Mouse (Mus musculus) ES-E14 (cell line): Measurements from ENCODE around the gene Tmem221.

Source experiments
- CHD2 ChIP-seq: IDR thresholded peaks from 2 replicates; pipeline ENCODE4 v1.6.1; 2014; ENCODE audit warnings: mild to moderate bottlenecking, low read depth, low read length, inconsistent platforms
- HCFC1 ChIP-seq: IDR thresholded peaks from 2 replicates; pipeline ENCODE4 v1.6.1; 2012; ENCODE audit warnings: low read length, inconsistent platforms, borderline replicate concordance; ENCODE audit not compliant: insufficient read depth
- ZC3H11A ChIP-seq: IDR thresholded peaks from 2 replicates; pipeline ENCODE4 v1.6.1; 2012; ENCODE audit warnings: low read depth, mild to moderate bottlenecking, inconsistent platforms, low read length, borderline replicate concordance
- ZNF384 ChIP-seq: IDR thresholded peaks from 2 replicates; pipeline ENCODE4 v1.6.1; 2012; ENCODE audit warnings: low read depth, low read length, inconsistent platforms

GRCm38 (mm10) chr8:71509316-71509715, 49.4 kb downstream of the Tmem221 start:
- TF ChIP-seq HCFC1, result no peak
- no peak for TF ChIP-seq CHD2
- TF ChIP-seq ZC3H11A, result no peak
- no peak for TF ChIP-seq ZNF384
